Mouse (Mus musculus) liver, embryonic 12.5 days (tissue): ENCODE measurements around the gene Ormdl2. TPM values are rescaled to one million over a fixed set of nuclear protein-coding genes. Genes with fewer than 3 reads are reported as not detected.
"Not testable (repeated sequence)": the region's sequence is repeated elsewhere in the genome, so short reads cannot be mapped to it uniquely, and the experiment has no call there.

Experiments used
- ATAC-seq: fragments of 200-750 bp; cut with Nextera tagmentation; 2 replicates; pipeline ENCODE4 v1.8.0; 2017; ENCODE audit warnings: moderate number of reproducible peaks, mild to moderate bottlenecking, moderate library complexity
- H3K27ac ChIP-seq: fragments of 300-500 bp; sonication (generic); 2 replicates; pipeline ENCODE4 v1.5.1; 2016; ENCODE audit warnings: mild to moderate bottlenecking
- H3K27me3 ChIP-seq: fragments of 300-500 bp; sonication (generic); replicated peaks from 2 replicates; pipeline ENCODE4 v1.6.1; 2016; ENCODE audit warnings: mild to moderate bottlenecking, moderate library complexity
- H3K36me3 ChIP-seq: fragments of 300-500 bp; sonication (generic); 2 replicates; pipeline ENCODE4 v1.6.1; 2016; ENCODE audit warnings: mild to moderate bottlenecking, moderate library complexity
- H3K4me1 ChIP-seq: fragments of 300-500 bp; sonication (generic); 2 replicates; pipeline ENCODE4 v1.6.1; 2016
- H3K4me2 ChIP-seq: fragments of 300-500 bp; sonication (generic); 2 replicates; pipeline ENCODE4 v1.6.1; 2016; ENCODE audit warnings: mild to moderate bottlenecking, moderate library complexity
- H3K4me3 ChIP-seq: fragments of 300-500 bp; sonication (generic); 2 replicates; pipeline ENCODE4 v1.5.1; 2016; ENCODE audit warnings: mild to moderate bottlenecking, moderate library complexity
- H3K9ac ChIP-seq: fragments of 300-500 bp; sonication (generic); 2 replicates; pipeline ENCODE4 v1.6.1; 2016; ENCODE audit warnings: mild to moderate bottlenecking, moderate library complexity
- H3K9me3 ChIP-seq: fragments of 300-500 bp; sonication (generic); replicated peaks from 2 replicates; pipeline ENCODE4 v1.6.1; 2016; ENCODE audit warnings: mild to moderate bottlenecking, moderate library complexity
- WGBS: fragments of 180-500 bp; shearing (Covaris S2); methylation state at CpG from one replicate; pipeline ENCODE4 v1.1.7; 2016; ENCODE audit not compliant: insufficient replicate concordance; 5-methylcytosine and 5-hydroxymethylcytosine counted together
- polyA plus RNA-seq: library from polyadenylated mRNA; unstranded; fragments of >200 nt; fragmentation: Nextera tagmentation; extraction: Ambion mirVana; gene quantifications from 2 replicates; pipeline ENCODE4 v1.2.1, GENCODE M21; 2016

Gene Ormdl2
- polyA plus RNA-seq, 1 experiment from 2014 or later, result 85.8 TPM

DNA sequence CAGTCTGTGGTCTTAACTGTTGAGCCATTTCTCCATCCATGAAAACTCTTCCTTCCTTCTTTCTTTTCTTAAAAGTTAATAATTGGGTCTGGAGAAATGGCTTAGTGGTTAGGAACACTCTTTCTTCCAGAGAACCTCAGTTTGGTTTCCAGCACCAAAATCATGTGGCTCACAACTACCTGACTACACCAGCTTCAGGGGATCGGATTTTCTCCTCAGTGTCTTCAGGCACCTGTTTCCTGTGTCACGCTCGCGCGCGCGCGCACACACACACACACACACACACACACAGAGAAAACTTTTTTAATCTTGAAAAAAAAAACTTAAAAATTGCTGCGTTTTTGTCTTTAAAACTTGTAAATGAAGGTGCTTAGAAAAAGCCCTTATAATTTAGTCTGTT is 2.4 kb upstream of the Ormdl2 start:
- WGBS, result 91% methylated on average over 9 of the region's 9 CpGs
- Histone ChIP-seq H3K4me3 (no peak overlapping the region), H3K27ac (no peak overlapping the region), H3K27me3 (no peaks in the 10 kb centered on the region), H3K4me2 (peak overlapping the region; percentile 20; the same call in 1 of the 2 replicates), H3K36me3 (peaks cover 51% of the 10 kb centered on the region), H3K9me3 (no peaks in the 10 kb centered on the region), H3K9ac (no peak overlapping the region), H3K4me1 (peaks cover 30% of the 10 kb centered on the region)
- no peak for ATAC-seq

DNA sequence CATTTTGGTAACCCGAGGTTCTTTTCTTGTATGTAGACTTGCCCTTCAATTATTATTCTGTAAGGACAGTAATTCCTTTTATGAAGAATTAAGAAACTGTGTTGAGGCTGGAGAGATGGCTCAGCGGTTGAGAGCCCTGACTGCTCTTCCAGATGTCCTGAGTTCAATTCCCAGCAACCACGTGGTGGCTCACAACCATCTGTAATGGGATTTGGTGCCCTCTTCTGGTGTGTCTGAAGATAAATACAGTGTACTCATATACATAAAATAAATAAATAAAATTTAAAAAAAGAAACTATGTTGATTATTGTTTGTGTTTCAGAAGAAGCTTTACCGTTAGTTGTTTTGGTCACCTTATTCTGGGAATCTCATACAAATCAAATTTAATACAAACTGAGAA is 1.6 kb upstream of the Ormdl2 start:
- peaks cover 53% of the 10 kb centered on the region for H3K36me3 ChIP-seq
- H3K4me1 ChIP-seq, result peaks cover 30% of the 10 kb centered on the region
- peak overlapping the region; percentile 89 for H3K9ac ChIP-seq
- not testable (repeated sequence) for H3K27ac ChIP-seq, H3K9me3 ChIP-seq, H3K27me3 ChIP-seq, ATAC-seq
- WGBS, result 58% methylated on average over 4 of the region's 4 CpGs
- peak overlapping the region; percentile 92 for H3K4me3 ChIP-seq
- peak overlapping the region; percentile 86 for H3K4me2 ChIP-seq

DNA sequence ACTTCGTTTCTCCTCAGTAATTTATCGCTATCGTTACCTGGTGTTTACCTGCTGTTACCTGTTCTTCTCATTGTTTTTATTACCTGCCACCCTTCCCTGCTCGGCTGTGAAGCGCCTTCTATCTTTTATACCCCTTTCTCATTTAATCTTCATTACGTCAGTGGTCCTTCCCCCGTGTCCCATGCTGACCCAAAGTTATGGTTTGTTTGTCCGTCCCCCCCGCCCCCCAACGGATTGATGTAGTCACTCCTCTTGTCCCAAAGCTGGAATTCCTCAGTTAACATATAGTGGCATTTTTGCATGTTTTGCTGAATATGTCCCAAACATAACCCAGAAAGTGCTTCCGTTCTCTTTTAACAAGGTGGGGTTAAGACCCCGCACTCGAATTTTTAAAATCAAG is 690 bp upstream of the Ormdl2 start:
- WGBS, result 2% methylated on average over 13 of the region's 13 CpGs
- Histone ChIP-seq H3K4me1 (peaks cover 30% of the 10 kb centered on the region), H3K36me3 (peaks cover 53% of the 10 kb centered on the region), H3K4me3 (peak overlapping the region; percentile 92), H3K9me3 (no peaks in the 10 kb centered on the region), H3K9ac (peak overlapping the region; percentile 89), H3K27me3 (no peaks in the 10 kb centered on the region), H3K27ac (peak overlapping the region; percentile 79), H3K4me2 (peak overlapping the region; percentile 86)
- ATAC-seq, result no peak

DNA sequence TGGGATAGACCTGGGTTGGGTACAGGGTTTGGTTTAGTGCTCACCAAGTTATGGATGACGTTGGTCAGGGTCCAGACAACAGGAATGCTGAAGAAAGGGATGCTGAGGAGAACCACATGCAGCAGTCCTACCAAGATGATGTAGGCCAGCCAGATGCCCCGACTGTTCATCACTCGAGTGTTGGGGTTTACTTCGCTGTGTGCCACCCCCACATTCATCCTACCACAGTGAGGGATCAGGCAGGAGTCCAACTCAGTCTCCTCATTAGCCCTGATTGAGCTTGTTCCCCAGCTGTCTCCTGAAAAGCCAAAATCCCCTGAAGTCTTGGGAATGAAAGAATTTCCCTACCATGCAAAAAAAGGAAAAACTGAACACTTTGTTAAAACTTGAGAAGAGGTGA is 1.2 kb downstream of the Ormdl2 start:
- no peak for ATAC-seq
- no peak overlapping the region for H3K27ac ChIP-seq
- no peaks in the 10 kb centered on the region for H3K9me3 ChIP-seq
- H3K4me1 ChIP-seq, result peaks cover 30% of the 10 kb centered on the region
- H3K36me3 ChIP-seq, result peaks cover 58% of the 10 kb centered on the region
- peak overlapping the region; percentile 87 for H3K4me2 ChIP-seq
- H3K27me3 ChIP-seq, result no peaks in the 10 kb centered on the region
- WGBS, result 85% methylated on average over 4 of the region's 4 CpGs
- peak overlapping the region; percentile 75 for H3K9ac ChIP-seq
- peak overlapping the region; percentile 92 for H3K4me3 ChIP-seq

DNA sequence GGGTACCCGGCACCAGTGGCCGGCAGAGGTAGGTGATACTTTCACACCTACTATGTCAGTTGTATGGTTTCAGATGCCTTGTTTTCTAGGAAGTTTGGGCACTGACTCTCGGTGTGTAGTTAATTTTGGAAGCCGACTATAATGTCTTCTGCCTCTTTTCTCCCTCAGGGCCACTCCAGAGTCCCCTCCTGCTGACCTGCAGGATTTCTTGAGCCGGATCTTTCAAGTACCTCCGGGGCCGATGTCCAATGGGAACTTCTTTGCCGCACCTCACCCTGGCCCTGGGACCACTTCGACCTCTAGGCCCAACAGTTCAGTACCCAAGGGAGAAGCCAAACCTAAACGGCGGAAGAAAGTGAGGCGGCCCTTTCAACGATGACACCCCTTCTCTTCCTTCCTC is 4.4 kb downstream of the Ormdl2 start, which contains the start of gene Sarnp:
TSS of gene Sarnp (plus strand) at position 301 of the 400 bp plus-strand sequence.
- Histone ChIP-seq H3K9me3 (no peaks in the 10 kb centered on the region), H3K9ac (no peak within 1 kb of the TSS), H3K4me2 (no peak within 1 kb of the TSS), H3K4me1 (peaks cover 14% of the 10 kb centered on the region), H3K36me3 (peaks cover 67% of the 10 kb centered on the region), H3K4me3 (no peak within 1 kb of the TSS), H3K27ac (no peak within 1 kb of the TSS), H3K27me3 (no peaks in the 10 kb centered on the region)
- WGBS, result 86% methylated on average over 13 of the region's 13 CpGs
- no peak for ATAC-seq

DNA sequence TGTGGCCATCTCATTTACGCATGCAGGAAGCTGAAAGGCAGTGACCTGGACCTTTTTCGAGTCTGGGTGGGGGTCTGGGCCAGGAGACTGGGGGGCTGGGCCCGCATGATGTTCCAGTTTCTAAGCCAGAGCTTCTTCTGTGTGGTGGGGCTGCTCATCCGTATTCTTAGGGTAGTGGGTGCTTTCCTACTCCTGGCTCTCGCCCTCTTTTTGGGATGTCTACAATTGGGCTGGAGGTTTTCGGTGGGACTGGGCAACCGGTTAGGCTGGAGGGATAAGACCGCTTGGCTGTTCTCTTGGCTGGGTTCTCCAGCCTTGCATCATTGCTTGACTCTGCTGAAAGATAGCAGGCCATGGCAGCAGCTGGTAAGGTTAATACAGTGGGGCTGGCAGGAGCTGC is 14.4 kb downstream of the Ormdl2 start:
- peak overlapping the region; percentile 13; the same call in 1 of the 2 replicates for H3K27ac ChIP-seq
- peaks cover 60% of the 10 kb centered on the region for H3K4me1 ChIP-seq
- peaks cover 32% of the 10 kb centered on the region for H3K36me3 ChIP-seq
- WGBS, result 79% methylated on average over 8 of the region's 8 CpGs
- H3K27me3 ChIP-seq, result peaks cover 4% of the 10 kb centered on the region
- H3K9ac ChIP-seq, result peak overlapping the region; percentile 49
- H3K4me2 ChIP-seq, result peak overlapping the region; percentile 94
- peak overlapping the region; percentile 82 for H3K4me3 ChIP-seq
- no peak for ATAC-seq
- no peaks in the 10 kb centered on the region for H3K9me3 ChIP-seq

DNA sequence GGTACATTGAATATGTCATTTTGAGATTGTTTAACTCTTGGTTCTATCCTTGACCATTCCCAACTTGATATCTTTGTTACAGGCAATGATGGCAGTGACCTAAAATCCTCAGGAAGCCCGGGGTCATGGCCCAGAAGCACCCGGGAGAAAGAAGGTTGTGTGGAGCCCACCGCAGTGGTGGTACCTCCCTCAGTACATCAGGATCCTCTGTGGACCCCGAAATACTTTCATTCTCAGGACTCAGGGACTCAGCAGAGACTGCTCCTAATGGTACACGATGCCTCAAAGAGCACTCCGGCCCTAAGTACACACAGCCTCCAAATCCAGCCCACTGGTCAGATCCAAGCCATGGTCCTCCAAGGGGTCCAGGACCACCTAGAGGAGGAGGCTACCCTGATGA is 15.4 kb downstream of the Ormdl2 start:
- Histone ChIP-seq H3K27ac (peak overlapping the region; percentile 93), H3K4me1 (peaks cover 60% of the 10 kb centered on the region), H3K4me3 (peak overlapping the region; percentile 82), H3K27me3 (peaks cover 4% of the 10 kb centered on the region), H3K9ac (peak overlapping the region; percentile 88), H3K4me2 (peak overlapping the region; percentile 94), H3K36me3 (peaks cover 32% of the 10 kb centered on the region), H3K9me3 (no peaks in the 10 kb centered on the region)
- no peak for ATAC-seq
- WGBS, result 48% methylated on average over 6 of the region's 6 CpGs

DNA sequence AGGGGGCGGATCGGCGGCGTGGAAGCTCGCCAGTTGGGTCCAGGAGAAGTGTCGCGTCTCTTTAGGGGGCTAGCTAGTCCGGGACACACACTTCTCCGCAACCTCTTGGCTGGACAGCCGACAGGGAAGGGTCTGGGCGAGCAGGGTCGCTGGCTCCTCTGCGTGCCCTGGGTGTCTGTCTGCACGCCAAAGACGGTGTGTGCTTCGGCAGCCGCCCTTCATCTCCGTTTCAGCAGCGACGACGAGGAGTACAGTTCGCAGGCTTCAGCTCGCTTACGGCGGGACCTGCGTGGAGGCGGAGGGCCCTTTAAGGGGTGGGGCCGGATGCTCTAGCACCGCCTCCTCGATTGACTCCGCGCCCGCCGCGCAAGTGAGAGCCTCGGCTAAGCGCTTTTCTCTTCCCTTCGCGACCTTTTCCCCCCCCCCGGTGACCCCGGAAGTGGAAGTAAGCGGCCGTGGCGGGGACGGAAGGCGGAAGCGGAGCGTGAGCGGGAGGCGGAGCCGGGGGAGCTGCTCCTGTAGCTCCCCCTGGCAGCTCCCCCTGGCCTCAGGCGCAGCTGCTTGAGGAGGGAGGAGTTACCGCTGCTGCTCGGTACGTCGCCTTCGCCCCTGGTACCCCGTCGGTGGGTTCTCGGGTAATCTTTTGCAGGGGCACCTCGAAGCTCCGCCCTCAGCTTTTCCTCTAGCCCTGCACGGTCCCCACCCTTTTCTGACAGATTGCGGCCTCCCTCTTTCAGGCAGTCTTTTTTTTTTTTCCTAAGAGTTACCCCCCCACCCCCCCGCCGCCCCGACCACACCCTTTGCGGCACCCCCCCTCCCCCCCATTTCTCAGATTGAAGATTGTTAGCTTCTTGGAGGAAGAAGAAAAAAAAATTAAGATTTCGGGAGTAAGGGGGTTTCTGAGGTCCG is 16.1 kb downstream of the Ormdl2 start:
- WGBS, result under 1% methylated on average over 63 of the region's 70 CpGs
- peaks cover 58% of the 10 kb centered on the region for H3K4me1 ChIP-seq

DNA sequence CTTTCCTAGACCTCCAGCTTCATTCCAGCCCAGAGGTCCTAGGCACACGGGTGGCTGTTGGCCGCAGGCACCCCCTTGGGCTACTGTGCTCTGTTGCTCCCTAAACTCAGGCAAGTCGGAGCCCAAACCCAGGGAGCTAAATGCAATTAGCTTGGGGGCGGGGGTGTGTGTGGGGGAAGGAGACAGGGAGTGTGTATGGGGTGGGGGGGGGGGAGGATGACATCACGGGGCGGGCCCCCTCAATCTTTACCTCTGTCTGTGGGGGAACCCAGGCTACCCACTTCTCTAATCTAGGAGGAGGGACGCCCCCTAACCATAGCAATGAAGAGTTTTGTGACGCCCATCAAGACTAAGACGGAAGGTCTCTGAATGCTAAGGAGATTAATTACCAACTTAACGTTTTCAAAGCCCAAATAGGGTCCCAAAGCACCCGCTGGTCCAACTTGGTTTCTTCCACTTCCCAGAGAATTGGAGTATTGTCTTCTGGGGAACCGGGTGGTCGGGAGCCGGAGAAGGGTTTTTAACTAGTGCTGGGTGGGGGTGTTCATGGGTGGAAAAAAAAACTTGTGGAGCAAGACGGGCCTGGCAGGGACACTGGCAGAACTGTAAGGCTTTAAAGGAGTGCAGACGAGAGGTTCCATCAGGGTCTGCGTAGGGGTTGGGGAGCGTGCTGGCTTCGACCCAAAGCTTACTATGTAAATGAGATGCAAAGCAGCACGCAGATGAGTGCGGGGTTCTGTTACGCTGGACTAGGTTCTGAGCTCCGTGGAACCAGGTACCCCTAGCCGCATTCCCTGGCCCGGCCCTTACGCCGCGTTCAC is 17.0 kb downstream of the Ormdl2 start, which contains the start of gene Tmem198b:
TSS of gene Tmem198b (minus strand) at position 100 of the 821 bp plus-strand sequence.
- Histone ChIP-seq H3K4me2 (peak within 1 kb of the TSS; percentile 94), H3K9ac (peak within 1 kb of the TSS; percentile 88), H3K27me3 (peaks cover 4% of the 10 kb centered on the region), H3K4me3 (peak within 1 kb of the TSS; percentile 82), H3K9me3 (no peaks in the 10 kb centered on the region), H3K36me3 (peaks cover 42% of the 10 kb centered on the region), H3K4me1 (peaks cover 54% of the 10 kb centered on the region), H3K27ac (peak within 1 kb of the TSS; percentile 93)
- under 1% methylated on average over 28 of the region's 28 CpGs for WGBS
- peak; percentile 46 for ATAC-seq

More for the DNA sequence above, 16.1 kb downstream of the Ormdl2 start:
- Histone ChIP-seq H3K4me3 (peak overlapping the region; percentile 82), H3K9me3 (no peaks in the 10 kb centered on the region), H3K9ac (peak overlapping the region; percentile 88), H3K36me3 (peaks cover 37% of the 10 kb centered on the region), H3K27me3 (peaks cover 4% of the 10 kb centered on the region), H3K27ac (peak overlapping the region; percentile 93), H3K4me2 (peak overlapping the region; percentile 94)
- ATAC-seq, result peak; percentile 96

DNA sequence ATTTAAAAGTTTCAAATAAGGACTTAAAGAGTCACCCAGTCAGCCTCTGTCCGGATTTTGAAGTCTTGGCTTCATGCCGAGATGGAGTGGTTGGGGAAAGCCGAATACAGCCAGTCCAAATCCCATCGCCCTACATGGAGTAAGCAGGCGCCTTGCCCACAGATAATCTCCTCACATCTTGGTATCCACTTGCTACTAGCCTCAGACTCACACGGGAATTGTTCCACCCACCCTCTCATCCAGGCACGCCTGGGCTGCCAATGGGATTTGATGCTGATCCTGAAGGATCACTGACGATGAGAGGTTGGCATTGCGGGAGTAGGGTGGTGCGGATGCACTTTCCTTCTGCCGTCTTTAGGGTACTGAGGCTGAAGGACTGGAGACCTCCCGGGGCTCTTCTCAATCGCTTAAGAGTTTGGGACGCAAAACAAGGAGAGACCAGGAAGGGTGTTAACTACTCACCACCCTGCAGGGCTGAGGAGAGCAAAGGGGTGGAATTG is 17.6 kb downstream of the Ormdl2 start, which contains the start of gene Dnajc14:
TSS of gene Dnajc14 (plus strand) at position 292 of the 500 bp plus-strand sequence.
- Histone ChIP-seq H3K4me1 (peaks cover 48% of the 10 kb centered on the region), H3K9ac (peak within 1 kb of the TSS; percentile 88), H3K27ac (peak within 1 kb of the TSS; percentile 93), H3K9me3 (no peaks in the 10 kb centered on the region), H3K4me2 (peak within 1 kb of the TSS; percentile 94), H3K36me3 (peaks cover 39% of the 10 kb centered on the region), H3K4me3 (peak within 1 kb of the TSS; percentile 82), H3K27me3 (peaks cover 4% of the 10 kb centered on the region)
- ATAC-seq, result no peak
- 5% methylated on average over 14 of the region's 14 CpGs for WGBS

DNA sequence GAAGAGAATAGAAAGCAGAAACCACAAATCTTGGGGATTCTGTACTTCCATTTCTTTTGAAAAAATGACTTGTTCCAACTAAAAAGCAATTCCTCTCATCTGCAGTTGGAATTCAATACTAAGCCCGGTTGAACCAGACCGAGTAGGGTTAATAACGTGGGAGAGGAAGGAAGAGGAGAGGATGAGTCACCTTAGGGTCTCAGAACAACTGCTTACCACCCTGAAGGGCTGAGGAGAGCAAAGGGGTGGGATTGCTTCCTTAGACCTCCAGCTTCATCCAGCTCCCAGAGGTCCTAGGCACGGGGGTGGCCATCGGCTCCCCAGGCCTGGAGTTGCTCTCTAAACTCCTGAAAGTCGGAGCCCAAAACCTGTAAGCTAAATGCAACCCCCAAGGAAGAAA is 18.1 kb downstream of the Ormdl2 start:
- peak overlapping the region; percentile 93; the same call in 1 of the 2 replicates for H3K27ac ChIP-seq
- H3K27me3 ChIP-seq, result peaks cover 4% of the 10 kb centered on the region
- WGBS, result 8% methylated on average over 6 of the region's 6 CpGs

More for the DNA sequence above, 18.1 kb downstream of the Ormdl2 start:
- peak overlapping the region; percentile 94 for H3K4me2 ChIP-seq
- H3K9me3 ChIP-seq, result no peaks in the 10 kb centered on the region
- H3K36me3 ChIP-seq, result peaks cover 37% of the 10 kb centered on the region
- peak overlapping the region; percentile 82 for H3K4me3 ChIP-seq
- peak overlapping the region; percentile 88; the same call in 1 of the 2 replicates for H3K9ac ChIP-seq
- H3K4me1 ChIP-seq, result peaks cover 43% of the 10 kb centered on the region
- no peak for ATAC-seq
